Mouse (Mus musculus) activated CD4-positive, CD25-positive, alpha-beta regulatory T cell, adult 4 months (primary cell): Measurements from ENCODE around the gene Xab2. TPM values are rescaled to one million over a fixed set of nuclear protein-coding genes. Genes with fewer than 3 reads are reported as not detected.
"Not testable (repeated sequence)": the region's sequence is repeated elsewhere in the genome, so short reads cannot be mapped to it uniquely, and the experiment has no call there.

Experiments
- ATAC-seq: one replicate; pipeline ENCODE4 v1.8.0; 2017
- polyA plus RNA-seq, 2 experiments: library from polyadenylated mRNA; unstranded; fragments of 100-300 nt; shearing (Covaris generic); gene quantifications; one replicate each; pipeline ENCODE4 v1.2.1; 2017

The Xab2 gene
- polyA plus RNA-seq, 2 experiments from 2014 or later: 65.9 to 74.1 TPM

DNA sequence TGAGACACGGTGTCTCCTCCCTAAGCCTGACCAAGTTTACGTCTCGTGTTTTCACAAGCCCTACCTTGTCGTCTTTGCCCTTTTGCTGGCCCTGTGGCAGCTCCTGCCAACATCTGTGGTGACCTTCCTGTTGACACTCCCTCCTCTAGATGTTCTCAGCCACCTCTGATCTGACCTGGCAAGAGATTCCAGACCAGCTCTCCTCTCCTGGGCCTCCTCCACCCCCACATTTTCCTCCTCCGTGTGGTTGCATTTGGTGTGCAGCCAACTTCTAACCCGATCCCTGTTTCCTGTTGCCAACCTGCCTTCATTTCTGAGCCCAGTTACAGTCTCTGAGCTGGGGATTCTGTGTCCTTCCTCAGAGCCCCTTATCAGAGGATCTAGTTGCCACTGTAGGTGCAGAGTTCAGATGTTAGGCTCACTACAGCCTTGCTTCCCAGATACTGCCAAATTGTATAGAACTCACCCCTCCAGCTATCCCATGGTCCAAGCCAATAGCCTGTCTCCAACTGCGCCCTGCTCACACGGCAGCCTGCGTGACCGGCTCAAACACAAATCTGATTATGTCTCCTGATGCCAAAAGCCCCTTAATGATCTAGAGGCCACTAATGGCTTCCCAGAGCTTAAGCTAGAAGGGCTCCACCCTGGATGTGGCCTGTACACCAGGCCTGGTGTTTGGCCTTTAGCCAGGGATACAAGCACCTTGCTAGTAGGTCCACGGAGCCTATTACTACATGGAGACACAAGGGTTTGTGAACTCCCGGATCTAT, 11.9 kb downstream of the Xab2 start:
- ATAC-seq: no peak

DNA sequence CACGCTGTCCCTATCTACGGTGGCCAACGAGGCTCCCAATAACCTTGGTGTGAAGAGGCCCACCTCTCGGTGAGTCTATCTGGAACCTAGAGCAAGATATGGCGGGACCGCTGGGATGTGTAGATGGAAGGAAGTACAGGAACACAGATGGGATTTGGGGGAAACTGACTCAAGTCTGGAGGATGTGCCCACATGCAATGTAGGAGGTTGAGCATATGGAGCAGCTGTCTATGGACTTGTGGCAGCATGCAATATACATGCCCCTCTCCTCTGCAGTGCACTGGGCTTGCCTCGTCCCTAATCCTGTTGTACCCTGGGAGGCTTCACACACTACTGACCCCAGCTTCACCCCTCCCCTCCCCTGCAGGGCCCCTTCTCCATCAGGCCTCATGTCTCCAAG, 13.3 kb downstream of the Xab2 start:
- ATAC-seq: no peak

DNA sequence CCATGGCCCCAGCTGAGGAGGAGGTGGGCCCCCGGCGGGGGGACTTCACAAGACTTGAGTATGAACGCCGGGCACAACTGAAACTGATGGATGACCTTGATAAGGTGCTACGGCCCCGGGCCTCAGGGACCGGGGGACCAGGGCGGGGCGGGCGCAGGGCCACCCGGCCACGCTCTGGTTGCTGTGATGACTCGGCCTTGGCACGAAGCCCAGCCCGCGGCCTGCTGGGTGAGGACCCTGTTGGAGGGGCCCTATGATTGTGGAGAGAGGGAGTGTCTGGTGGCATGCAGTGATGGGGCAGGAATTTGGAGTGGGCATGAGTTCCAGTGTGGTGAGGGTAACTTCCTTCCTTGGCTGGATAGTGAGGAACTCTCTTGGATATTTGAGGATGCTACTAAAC, 14.5 kb downstream of the Xab2 start:
- ATAC-seq: no peak

DNA sequence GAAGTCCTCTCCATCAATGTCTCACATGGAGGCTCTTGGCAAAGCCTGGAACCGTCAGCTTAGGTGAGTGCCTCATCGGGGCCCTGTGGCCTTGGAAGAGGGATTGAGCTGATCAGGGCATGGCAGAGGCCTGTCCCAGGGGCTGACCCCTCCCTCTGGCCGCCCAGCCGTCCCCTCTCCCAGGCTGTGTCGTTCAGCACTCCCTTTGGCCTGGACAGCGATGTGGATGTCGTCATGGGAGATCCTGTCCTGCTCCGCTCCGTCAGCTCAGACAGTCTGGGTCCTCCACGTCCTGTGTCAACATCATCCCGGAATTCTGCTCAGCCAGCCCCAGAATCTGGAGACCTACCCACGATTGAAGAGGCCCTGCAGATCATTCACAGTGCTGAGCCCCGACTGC, 17.7 kb downstream of the Xab2 start:
- no peak for ATAC-seq

DNA sequence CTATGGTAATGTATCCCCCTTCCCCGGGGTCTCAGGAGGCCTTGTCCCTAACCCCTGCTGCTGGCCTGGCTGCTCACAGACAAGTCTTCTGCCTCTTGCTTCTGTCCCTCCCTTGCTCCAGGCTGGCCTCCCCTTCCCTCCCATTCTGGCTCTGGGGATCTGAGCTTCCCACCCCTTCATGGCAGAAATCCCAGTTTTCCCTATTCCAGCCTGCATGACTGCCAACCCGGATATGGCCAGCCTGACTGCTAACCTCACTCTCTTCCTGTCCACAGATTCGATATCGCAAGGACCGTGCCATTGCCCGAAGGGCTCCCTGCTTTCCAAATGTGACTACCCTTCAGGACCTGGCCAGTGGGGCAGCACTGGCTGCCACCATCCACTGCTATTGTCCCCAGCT, 20.7 kb downstream of the Xab2 start:
- ATAC-seq: no peak

DNA sequence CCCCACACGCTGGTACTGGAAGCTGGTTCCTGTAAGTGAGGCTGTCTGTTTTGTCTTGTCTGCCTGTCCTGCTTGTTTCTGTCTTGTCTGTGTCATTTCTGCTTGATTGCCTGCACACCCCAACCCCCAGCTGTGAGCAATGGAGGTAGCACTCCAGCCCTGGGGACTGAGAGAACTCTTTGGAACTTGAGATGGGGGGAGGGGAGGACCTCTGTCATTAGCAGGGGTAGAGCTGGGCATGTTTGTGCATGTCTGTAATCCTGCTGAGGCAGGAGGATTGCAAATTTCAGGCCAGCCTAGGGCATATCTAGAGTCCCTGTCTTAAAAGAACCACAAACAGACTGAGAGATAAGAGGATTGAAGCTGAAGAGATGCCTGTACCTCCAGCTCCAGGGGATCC, 21.9 kb downstream of the Xab2 start:
- no peak for ATAC-seq

DNA sequence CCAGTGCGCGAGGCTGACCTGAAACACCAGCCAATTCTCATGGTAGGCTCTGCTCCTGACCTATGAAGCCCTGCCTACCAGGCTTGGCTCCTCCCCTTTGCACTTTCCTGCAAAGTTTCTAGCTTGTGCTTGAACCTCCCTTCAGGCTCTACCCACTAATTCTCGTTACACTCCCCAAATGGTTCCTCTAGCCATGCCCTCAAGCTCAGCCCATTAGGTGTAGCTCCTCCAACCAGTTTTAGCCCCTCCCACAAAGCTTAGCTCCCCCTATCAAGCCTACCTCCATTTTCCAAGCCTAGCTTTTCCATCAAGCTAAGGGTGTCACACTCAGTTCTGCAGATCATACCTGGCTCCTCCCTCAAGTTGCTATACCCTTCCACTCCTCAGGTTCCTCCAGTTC, 23.1 kb downstream of the Xab2 start:
- ATAC-seq: no peak

DNA sequence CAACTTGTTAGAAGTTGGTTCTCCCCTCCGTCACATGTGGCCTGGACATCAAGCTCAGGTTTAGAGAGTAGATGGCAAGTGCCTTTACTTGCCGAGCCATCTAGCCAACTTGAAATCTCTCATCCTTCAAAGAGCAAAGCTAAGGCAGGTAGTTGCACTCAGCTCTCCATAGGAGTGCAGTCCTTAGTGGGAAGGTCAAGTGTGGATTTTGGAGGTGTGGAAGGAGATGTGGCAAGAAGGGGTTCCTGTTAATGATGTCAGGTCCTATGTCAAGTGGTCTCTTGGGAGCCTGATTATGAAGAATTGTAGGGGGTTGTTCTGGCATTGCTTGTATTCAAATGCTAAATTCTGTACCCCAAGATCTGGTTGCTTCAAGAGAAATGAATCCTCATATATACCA, 26.6 kb downstream of the Xab2 start:
- ATAC-seq: no peak

DNA sequence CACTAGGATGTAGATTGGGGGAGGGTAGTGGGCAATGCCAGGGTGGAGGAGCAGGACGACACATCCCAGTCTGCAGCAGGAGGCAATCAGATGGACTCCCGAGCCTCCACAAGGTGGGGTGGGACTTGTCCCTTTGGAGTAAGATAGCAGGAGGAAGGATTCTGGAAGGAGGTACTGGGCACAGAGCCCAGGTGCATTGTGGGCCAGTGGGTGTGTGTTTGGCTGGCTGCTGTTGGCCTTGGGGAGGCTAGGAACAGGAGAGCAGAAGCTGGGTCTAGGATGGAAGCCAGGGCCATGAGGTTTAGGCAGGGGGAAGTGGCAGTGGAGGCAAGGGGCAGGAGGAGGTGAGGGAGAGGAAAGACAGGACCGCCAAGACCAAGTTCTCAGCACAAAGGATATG, 27.6 kb downstream of the Xab2 start:
- no peak for ATAC-seq

DNA sequence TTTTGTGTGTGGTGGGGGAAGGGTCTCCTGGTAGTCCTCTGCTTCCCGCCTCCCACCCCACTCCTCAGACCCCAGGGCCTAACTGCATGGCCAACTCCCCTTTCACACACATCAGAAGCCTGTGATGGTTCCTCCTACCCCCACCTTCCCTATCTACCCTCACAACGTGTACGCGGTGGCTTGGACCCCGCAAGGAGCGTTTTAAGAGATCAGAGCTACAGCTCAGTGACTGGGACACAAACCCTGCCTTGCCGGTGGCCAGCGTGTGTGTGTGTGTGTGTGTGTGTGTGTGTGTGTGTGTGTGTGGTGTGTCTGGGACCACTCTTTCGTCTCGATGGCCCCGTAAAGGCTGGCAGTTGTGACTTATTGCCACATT, 32.9 kb downstream of the Xab2 start:
- no peak for ATAC-seq

DNA sequence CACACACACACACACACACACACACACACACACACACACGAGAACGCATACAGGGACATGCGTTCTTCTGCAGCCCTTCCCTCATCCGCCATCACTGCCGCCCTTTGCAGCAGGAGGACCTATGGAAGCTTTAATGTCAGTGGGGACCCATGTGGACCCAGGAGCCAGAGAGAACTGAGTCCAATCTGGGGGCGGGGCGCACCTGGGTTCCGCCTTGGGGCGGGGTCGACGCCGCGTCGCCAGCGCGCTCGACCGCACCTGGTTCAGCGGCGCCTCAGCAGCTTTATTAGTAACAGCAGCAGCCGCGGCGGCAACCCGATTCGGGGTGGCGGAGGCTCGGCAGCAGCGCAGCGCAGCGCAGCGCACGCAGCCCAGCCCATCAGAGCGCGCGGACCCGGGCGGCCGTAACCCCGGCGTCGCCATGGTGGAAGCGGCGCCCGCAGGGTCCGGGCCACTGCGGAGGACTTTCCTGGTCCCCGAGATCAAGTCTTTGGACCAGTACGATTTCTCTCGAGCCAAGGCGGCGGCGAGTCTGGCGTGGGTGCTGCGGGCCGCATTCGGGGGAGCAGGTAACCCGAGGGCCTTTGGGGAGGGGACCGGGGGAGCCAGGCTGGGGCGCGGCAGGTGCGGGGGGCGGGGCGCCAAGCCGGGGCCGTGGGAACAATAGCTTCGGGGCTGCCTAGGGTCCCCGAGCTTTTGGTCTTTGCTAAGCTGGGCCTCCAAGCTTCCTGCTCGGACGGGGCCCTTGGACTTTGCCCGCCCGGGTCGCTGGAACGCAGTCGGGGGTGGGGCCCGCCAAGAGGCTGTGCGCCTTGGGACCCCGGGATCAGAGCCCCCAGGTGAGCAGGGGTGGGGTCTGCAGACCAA, 33.5 kb downstream of the Xab2 start:
- peak; percentile 46 for ATAC-seq

DNA sequence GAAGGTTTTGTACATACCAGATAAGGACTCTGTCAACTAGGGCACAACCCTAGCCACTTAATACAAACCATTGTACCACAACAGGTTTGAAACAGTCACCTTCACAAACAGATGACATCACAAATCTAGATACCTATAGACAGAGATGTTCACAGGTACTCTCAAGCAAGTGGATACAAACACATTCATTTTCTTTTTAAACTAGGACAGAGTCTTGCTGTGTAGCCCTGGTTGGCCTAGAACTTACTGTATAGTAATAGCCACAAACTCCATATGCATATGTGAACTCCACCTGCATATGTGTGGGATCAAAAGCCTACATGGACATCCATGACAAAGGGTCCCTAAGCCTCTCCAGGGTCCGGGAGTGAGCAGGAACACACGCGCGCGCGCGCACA, 34.1 kb downstream of the Xab2 start, which contains the start of gene Camsap3:
TSS of gene Camsap3 (plus strand) at position 301 of the 398 bp plus-strand sequence.
- ATAC-seq: no peak

DNA sequence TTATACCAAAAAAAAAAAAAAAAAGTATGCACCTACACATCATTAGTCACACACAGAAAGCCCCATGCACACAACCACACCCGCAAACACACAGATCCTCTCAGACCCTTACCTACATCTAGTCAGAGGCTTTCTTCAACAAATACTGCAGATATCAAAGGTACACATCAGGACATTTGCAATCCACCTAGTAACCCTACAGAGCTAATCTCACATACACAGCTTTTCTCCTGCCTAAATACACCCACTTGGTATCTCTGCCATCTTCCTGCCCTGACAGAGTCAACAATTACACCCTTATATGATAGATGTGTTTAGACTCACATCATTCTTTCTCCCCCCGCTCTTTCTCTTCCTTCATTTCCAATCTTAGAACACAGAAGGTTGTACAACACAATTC, 34.7 kb downstream of the Xab2 start:
- no peak for ATAC-seq

DNA sequence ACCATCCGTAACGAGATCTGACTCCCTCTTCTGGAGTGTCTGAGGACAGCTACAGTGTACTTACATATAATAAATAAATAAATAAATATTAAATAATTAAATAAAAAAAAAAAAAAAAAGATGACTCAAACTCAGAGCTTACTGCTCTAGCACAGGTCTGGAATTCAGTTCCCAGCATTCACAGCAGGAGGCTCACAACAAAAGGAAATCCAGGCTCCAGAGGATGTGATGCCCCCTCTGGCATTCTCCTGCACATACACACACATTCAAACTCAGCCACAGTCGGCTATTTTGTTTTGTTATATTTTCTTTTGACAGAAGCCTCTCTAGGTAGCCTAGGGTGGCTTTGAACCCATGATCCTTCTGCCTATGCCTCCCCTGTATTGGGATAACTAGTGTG, 39.2 kb downstream of the Xab2 start:
- ATAC-seq: not testable (repeated sequence)

DNA sequence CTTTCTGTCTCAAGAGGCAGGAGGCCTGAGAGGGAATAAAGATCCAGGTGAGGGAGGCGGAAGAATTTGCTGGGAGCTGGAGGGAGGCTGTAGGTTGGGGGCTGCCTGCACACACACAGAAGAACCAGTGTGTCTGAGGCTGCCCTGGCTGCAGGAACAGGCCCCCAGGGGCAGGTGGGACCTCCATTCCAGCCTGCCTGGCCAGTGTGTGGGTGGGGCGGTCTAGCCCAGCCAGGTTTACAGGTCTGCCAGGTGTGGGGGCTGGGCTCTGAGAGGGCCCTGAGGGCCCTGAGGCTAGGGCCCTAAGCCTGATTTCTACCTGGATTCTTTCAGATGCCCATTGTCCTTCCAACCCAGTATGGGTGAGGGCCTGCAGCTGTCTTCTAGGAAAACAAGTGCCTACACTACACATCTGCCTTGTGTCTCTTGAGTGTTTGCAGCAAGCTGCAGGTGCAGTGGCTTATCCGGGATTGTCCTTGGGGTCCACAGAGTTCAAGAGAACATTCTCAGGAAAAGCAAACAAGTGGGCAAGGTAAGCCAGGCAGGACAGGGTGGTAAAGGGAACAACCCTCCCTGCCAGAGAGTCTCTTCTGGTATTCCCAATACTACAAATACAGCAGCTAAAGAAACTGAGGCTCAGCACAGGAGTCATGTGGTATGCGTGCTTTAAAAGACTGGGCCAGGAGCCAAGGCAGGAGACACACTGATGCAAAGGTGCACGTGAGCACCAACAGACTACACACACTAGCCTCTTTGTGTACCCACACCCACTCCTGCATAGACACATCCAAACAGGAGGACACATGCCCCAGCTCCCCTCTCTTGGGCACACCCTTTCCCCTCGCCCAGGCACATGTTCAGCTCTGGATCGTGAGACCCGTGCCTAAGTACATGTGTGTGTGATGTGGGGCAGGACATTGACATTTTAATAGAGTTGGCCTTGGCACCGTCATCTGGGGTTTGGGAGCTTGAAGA, 41.4 kb downstream of the Xab2 start:
- no peak for ATAC-seq

DNA sequence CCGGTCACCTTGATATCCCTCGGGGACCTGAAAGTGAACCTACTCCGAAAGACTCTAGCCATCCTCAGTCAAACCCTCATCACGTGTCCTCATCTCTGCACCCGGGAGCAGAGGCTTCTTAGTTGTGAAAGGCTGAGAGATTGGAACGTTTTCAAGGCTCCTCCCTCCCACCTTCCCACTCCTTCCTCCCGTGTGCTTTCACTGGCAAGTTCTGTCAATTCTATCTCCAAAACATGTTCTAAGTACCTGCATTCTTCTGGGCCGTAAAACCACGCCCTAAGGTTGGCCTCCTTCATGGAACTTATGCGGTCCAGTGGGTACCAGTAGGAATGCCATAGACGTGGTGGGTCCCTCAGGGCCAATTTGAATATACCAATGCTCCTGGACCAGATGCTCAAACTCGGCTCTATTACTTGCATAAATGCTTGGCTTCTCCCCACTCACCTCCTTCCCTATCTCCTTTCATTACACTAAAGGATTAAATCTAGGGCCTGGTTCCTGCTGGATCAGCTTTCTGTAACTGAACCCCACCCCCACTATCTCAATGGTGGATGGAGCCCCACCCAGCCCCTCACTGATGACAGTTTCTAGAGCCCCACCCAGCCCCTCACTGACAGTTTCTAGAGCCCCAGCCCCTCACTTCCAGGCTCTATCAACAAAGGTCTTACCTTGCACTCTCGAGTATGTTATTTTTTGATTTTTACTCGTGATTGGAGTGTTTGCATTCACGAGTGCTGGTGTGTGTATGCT, 44.7 kb downstream of the Xab2 start:
- no peak for ATAC-seq

DNA sequence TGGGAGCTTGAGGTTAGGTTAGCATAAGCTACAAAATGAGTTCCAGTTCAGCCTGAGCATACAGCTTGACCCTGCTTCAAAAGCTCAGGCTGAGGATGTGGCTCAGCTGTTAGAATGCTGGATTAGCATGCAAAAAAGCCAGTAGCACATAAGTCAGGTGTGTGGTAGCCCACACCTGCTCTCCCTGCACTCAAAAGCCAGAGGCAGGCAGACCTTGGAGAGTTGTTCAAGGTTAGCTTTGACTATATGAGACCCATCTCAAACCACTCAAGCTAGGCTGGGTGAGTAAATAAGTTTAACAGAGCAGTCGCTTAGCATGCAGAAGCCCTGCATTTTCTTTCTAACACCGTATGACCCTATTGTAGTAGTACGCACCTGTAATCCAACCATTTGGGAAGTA, 46.6 kb downstream of the Xab2 start:
- no peak for ATAC-seq

DNA sequence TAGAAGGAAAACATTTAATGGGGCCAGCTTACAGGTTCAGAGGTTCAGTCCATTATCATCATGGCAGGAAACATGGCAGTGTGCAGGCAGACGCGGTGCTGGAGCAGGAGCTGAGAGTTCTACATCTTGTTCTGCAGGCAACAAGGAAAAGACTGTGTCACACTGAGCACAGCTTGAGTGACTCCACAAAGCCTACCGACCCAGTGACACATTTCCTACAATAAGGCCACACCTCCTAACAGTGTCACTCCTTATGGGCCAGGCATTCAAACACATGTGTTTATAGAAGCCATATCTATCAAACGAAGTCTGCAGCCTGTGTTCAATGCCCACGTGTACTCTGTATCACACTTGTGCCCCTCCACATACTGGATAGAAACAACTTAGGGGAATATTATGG, 51.3 kb downstream of the Xab2 start:
- no peak for ATAC-seq

DNA sequence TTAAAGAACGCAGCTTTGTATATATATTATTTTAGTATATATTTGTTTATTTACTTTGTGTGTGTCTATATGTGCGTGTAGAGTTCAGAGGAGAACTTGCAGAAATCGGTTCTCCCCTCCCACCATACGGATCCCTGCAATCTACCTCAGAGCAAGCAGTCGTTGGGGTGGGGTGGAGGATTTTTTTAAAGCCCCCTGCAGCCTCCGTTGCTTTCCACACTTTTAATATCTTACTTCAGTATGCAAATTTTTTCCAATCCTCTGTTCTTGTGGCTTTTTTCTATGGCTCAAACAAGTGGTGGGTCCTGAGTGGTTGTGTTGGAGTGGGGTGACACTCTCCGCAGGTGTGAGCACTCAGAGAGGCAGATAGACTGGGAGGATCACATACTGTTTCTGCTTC, 52.7 kb downstream of the Xab2 start:
- ATAC-seq: no peak

DNA sequence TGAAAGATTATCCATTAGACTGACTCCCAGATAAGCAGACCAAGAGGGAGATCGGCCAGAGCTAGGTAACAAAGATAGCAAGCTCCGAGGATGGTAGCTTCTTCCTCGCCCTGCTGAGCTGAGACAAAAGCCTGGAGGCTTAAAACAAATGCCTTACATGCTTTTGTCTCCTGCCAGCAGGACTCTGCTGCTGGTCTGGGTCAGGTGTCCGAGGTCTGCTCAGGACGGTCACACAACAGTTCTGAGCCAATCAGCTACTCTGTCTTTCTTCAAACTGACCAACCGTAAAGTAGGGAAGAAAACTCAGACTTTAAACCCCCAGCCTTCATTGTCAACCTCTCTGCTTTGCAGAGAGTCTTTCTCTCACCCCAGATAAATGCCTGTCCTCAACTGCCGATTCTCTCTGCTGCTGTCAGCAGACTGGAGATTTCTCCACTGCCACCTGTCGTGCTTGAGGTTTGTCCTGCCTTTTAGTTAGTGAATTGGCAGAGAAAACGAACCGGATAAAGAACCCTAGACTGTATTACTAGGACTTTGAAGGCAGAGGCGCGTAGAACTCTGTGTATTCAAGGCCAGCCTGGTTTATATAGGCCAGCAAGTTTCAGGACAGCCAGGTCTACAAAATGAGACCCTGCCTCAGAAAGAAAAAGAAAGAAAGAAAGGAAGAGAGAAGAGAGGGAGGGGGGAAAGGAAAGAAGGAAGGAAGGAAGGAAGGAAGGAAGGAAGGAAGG, 53.3 kb downstream of the Xab2 start, which contains the start of gene C330021F23Rik:
TSS of gene C330021F23Rik (plus strand) at position 350 of the 731 bp plus-strand sequence.
- no peak for ATAC-seq
